Mouse (Mus musculus): ENCODE data around the gene Ddb1.

Gene Ddb1

GRCm38 (mm10) chr19:10661919-10662318 lies 56.8 kb downstream of the Ddb1 start:
- no peak for DNase-seq (ENCODE audit: low read depth, low spot score)

- DNase-seq (ENCODE audit: low read depth, low spot score), result no peak
Observed at GRCm38 (mm10) chr19:10662665-10663064, 57.5 kb downstream of the Ddb1 start.

GRCm38 (mm10) chr19:10665093-10665492 lies 60.0 kb downstream of the Ddb1 start:
- DNase-seq (ENCODE audit: low read depth, low spot score), result no peak

GRCm38 (mm10) chr19:10665499-10665898 lies 60.4 kb downstream of the Ddb1 start:
- peak; percentile 77 for DNase-seq (ENCODE audit: low read depth, low spot score)

- DNase-seq (ENCODE audit: low read depth, low spot score), result peak; percentile 27
Observed at GRCm38 (mm10) chr19:10671319-10671718, 66.2 kb downstream of the Ddb1 start.

- DNase-seq (ENCODE audit: low read depth, low spot score), result no peak
Observed at GRCm38 (mm10) chr19:10671854-10672417, 66.8 kb downstream of the Ddb1 start.

GRCm38 (mm10) chr19:10673275-10673674 lies 68.1 kb downstream of the Ddb1 start:
- no peak for DNase-seq (ENCODE audit: low read depth, low spot score)

GRCm38 (mm10) chr19:10676656-10677055 lies 71.5 kb downstream of the Ddb1 start:
- peak; percentile 86 for DNase-seq (ENCODE audit: low read depth, low spot score)

- DNase-seq (ENCODE audit: low read depth, low spot score), result peak; percentile 52
Observed at GRCm38 (mm10) chr19:10677915-10678771, 73.0 kb downstream of the Ddb1 start, which contains the start of gene Pga5. Gene Pga5, minus strand, starts transcription at chr19:10678071.

GRCm38 (mm10) chr19:10678772-10679067 lies 73.6 kb downstream of the Ddb1 start:
- DNase-seq (ENCODE audit: low read depth, low spot score), result no peak

Data from ZHBTc4 (cell line).